Mouse (Mus musculus): Measurements from ENCODE around the gene Cyp2d34. TPM values are rescaled to one million over a fixed set of nuclear protein-coding genes. Genes with fewer than 3 reads are reported as not detected.

Cyp2d34 gene
- polyA plus RNA-seq, 1 experiment, result not detected

DNA sequence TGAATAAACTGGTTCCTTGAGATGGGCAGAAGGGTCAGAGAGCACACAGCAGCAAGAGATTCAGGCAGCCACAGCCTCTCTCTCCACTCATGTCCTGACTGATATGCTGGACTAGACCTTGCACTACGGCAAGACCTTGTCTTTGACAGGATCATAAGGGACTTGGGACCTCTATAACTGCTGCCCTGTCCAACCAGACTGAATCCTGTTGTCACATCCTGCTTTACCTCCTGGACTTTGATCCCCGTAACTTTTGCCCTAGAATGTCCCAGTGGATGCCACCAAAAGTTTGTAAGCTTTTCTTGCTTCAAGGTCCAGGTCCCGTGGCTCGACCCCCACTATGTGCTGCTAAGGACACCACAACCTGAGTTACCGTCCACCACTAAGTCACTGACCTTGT lies 20.6 kb upstream of the Cyp2d34 start:
- Histone ChIP-seq H3K4me3 (ENCODE audit: low read depth, low read length) (no peak overlapping the region), H3K9ac (ENCODE audit: low read depth, poor library complexity, severe bottlenecking) (no peak overlapping the region), H3K27me3 (ENCODE audit: control insufficient read depth, insufficient read depth, low read length, poor library complexity, severe bottlenecking) (no peaks in the 10 kb centered on the region), H3K27ac (ENCODE audit: insufficient read depth, low read length) (no peak overlapping the region), H3K4me1 (ENCODE audit: control insufficient read depth, insufficient read depth, low read length) (no peaks in the 10 kb centered on the region), H3K36me3 (ENCODE audit: control insufficient read depth, insufficient read depth, low read length, poor library complexity, severe bottlenecking) (no peaks in the 10 kb centered on the region), H3K9me3 (replicated peaks; ENCODE audit: control insufficient read depth, insufficient read depth, low read length, poor library complexity, severe bottlenecking) (no peaks in the 10 kb centered on the region)
- TF ChIP-seq POLR2A (IDR thresholded peaks at IDR 0.05; ENCODE audit: insufficient read depth, low read length) (no peak), EP300 (IDR thresholded peaks at IDR 0.05; ENCODE audit: insufficient read depth, low read depth, low read length) (no peak), CTCF (IDR thresholded peaks at IDR 0.05; ENCODE audit: low read depth, low read length) (no peak)

DNA sequence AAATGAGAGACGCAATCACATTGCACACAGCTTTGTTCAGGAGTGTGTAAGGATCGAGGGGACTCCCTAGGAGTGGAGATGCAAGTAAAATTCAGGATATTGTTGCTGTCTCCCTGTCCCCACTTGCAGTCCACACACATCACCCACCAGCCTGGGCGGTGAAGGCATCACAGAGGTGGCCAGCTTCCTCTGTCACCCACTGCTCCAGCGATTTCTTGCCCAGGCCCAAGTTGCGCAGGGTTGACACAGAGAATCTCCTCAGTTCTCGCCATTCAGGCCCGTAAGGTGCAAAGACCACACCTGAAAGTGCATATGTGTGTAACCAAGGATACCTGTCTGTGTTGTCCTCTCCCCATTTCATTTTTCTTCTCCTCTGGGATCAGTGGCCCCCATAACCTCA lies 19.5 kb upstream of the Cyp2d34 start:
- no peaks in the 10 kb centered on the region for H3K4me1 ChIP-seq (ENCODE audit: control insufficient read depth, insufficient read depth, low read length)

DNA sequence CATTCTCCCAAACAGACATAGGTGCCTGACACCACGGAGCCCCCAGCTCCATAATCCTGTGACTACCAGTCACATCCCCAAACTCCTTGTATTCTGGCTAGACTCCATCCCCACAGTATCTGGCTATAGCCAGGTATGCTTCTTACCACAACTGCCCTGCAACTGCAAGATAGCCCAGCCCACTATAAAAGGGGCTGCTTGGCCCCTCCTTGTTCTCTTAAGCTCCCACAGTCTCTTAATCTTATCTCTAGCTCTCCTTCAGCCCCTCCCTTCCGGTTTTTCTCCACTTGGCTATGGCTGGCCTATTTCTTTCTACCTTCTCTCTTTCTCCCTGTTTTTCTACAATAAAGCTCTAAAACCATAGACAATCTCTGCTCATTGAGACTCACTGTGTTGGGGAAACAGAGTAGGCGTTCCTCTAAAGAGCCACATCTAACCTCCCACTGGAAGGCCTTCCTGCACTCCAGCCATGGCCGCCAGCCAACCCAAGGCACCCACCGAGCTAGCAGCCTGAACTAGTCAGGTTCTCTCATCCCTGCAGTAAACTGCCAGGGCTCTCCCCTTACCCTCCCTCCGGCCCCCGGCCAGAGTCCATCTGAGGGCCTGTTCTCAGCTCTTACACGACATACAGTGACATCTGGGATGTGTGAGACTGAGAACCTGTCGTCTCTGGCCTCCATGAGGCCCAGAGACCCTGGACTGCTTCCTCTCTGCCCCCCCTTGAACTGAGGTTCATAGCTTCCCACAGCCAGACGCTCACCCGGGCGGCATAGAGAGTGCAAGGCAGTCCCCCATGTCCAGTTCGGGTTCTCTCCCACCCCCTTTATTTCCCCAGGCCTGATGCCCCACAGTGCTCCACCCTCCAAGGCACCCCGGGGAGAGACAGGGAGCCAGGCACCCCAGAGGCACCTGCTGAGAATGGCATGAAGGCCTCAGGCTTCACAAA lies 16.7 kb upstream of the Cyp2d34 start:
- Histone ChIP-seq H3K27me3 (ENCODE audit: control insufficient read depth, insufficient read depth, low read length, poor library complexity, severe bottlenecking) (no peaks in the 10 kb centered on the region), H3K4me1 (ENCODE audit: control insufficient read depth, insufficient read depth, low read length) (no peaks in the 10 kb centered on the region), H3K36me3 (ENCODE audit: control insufficient read depth, insufficient read depth, low read length, poor library complexity, severe bottlenecking) (no peaks in the 10 kb centered on the region), H3K9me3 (replicated peaks; ENCODE audit: control insufficient read depth, insufficient read depth, low read length, poor library complexity, severe bottlenecking) (no peaks in the 10 kb centered on the region), H3K9ac (ENCODE audit: low read depth, poor library complexity, severe bottlenecking) (no peak overlapping the region), H3K4me3 (ENCODE audit: low read depth, low read length) (no peak overlapping the region), H3K27ac (ENCODE audit: insufficient read depth, low read length) (no peak overlapping the region)
- no peak for TF ChIP-seq POLR2A (IDR thresholded peaks at IDR 0.05; ENCODE audit: insufficient read depth, low read length)

More for the DNA sequence above, 19.5 kb upstream of the Cyp2d34 start:
- H3K4me3 ChIP-seq (ENCODE audit: low read depth, low read length), result no peak overlapping the region
- no peaks in the 10 kb centered on the region for H3K27me3 ChIP-seq (ENCODE audit: control insufficient read depth, insufficient read depth, low read length, poor library complexity, severe bottlenecking)
- TF ChIP-seq CTCF (IDR thresholded peaks at IDR 0.05; ENCODE audit: low read depth, low read length) (no peak), EP300 (IDR thresholded peaks at IDR 0.05; ENCODE audit: insufficient read depth, low read depth, low read length) (no peak), POLR2A (IDR thresholded peaks at IDR 0.05; ENCODE audit: insufficient read depth, low read length) (no peak)
- no peak overlapping the region for H3K9ac ChIP-seq (ENCODE audit: low read depth, poor library complexity, severe bottlenecking)
- H3K9me3 ChIP-seq (replicated peaks; ENCODE audit: control insufficient read depth, insufficient read depth, low read length, poor library complexity, severe bottlenecking), result no peaks in the 10 kb centered on the region
- H3K27ac ChIP-seq (ENCODE audit: insufficient read depth, low read length), result no peak overlapping the region
- H3K36me3 ChIP-seq (ENCODE audit: control insufficient read depth, insufficient read depth, low read length, poor library complexity, severe bottlenecking), result no peaks in the 10 kb centered on the region

DNA sequence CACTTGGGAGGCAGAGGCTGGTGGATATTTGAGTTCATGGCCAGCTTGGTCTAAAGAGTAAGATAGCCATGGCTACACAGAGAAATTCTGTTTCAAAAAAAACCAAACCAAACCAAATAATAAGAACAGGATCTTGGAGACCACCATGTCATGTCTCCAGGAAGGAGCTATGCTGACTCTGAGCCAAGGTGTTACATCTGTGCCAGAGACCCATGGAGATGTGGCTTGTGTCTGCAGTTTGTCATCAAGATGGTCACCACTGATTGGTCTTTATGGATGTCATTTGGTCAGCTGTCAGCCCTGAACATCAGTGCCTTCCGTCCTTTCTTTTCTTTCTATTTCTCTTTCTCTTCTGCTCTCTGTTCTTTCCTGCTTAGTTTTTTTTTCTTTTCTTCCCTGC lies 14.2 kb upstream of the Cyp2d34 start:
- H3K4me3 ChIP-seq (ENCODE audit: low read depth, low read length), result no peak overlapping the region
- TF ChIP-seq CTCF (IDR thresholded peaks at IDR 0.05; ENCODE audit: low read depth, low read length), result no peak
- TF ChIP-seq POLR2A (IDR thresholded peaks at IDR 0.05; ENCODE audit: insufficient read depth, low read length), result no peak
- TF ChIP-seq EP300 (IDR thresholded peaks at IDR 0.05; ENCODE audit: insufficient read depth, low read depth, low read length), result no peak

DNA sequence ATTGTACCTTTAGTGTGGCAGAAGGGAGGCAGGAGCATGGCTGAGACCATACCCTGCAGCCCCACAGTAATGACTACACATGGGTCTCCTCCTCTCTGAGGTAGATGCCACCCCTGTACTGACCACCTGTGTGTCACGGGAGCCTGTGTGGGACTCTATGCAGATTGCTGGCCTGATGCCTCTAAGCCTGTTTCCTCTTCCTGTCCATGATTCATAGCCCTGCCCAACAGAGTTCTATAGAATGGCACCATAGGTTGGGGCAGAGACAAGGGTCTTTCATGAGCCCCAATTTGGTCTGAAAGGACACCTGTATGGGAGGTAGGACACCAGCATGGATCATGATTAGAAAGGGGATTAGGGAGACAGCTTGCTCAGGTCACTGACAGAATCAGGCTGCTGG lies 1.2 kb upstream of the Cyp2d34 start:
- no peak overlapping the region for H3K27ac ChIP-seq (ENCODE audit: insufficient read depth, low read length)
- no peaks in the 10 kb centered on the region for H3K4me1 ChIP-seq (ENCODE audit: control insufficient read depth, insufficient read depth, low read length)
- H3K27me3 ChIP-seq (ENCODE audit: control insufficient read depth, insufficient read depth, low read length, poor library complexity, severe bottlenecking), result no peaks in the 10 kb centered on the region
- no peaks in the 10 kb centered on the region for H3K36me3 ChIP-seq (ENCODE audit: control insufficient read depth, insufficient read depth, low read length, poor library complexity, severe bottlenecking)
- H3K4me3 ChIP-seq (ENCODE audit: low read depth, low read length), result no peak overlapping the region
- H3K9me3 ChIP-seq (replicated peaks; ENCODE audit: control insufficient read depth, insufficient read depth, low read length, poor library complexity, severe bottlenecking), result no peaks in the 10 kb centered on the region
- no peak overlapping the region for H3K9ac ChIP-seq (ENCODE audit: low read depth, poor library complexity, severe bottlenecking)
- TF ChIP-seq EP300 (IDR thresholded peaks at IDR 0.05; ENCODE audit: insufficient read depth, low read depth, low read length), result no peak
- no peak for TF ChIP-seq CTCF (IDR thresholded peaks at IDR 0.05; ENCODE audit: low read depth, low read length)
- TF ChIP-seq POLR2A (IDR thresholded peaks at IDR 0.05; ENCODE audit: insufficient read depth, low read length), result no peak

More for the DNA sequence above, 14.2 kb upstream of the Cyp2d34 start:
- no peak overlapping the region for H3K27ac ChIP-seq (ENCODE audit: insufficient read depth, low read length)
- H3K4me1 ChIP-seq (ENCODE audit: control insufficient read depth, insufficient read depth, low read length), result no peaks in the 10 kb centered on the region
- H3K36me3 ChIP-seq (ENCODE audit: control insufficient read depth, insufficient read depth, low read length, poor library complexity, severe bottlenecking), result no peaks in the 10 kb centered on the region
- H3K27me3 ChIP-seq (ENCODE audit: control insufficient read depth, insufficient read depth, low read length, poor library complexity, severe bottlenecking), result no peaks in the 10 kb centered on the region
- no peak overlapping the region for H3K9ac ChIP-seq (ENCODE audit: low read depth, poor library complexity, severe bottlenecking)
- H3K9me3 ChIP-seq (replicated peaks; ENCODE audit: control insufficient read depth, insufficient read depth, low read length, poor library complexity, severe bottlenecking), result no peaks in the 10 kb centered on the region

DNA sequence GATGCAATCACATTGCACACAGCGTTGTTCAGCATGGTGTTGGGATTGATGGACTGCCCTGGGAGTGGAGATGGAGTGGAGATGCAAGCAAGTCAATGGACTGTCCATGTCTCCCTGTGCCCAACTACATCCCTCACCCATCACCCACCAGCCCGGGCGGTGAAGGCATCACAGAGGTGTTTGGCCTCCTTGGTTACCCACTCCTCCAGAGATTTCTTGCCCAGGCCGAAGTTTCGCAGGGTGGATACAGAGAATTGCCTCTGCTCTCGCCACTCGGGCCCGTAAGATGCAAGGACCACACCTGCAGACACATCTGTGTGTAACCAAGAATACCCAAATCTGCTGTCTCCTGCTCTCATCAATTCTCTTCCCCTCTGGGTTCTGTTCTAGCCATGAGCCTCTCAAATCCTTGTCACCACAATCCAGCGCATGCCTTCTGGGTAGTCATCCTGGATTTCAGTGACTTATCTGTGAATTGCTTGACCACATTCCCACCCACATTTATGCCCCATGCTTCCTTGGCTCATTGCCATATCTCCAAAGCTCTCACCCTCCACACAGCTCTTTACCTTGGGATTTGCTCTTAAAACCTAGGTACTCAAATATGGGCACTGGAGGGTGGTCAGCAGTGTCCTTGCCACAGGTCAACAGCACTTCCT lies 2.3 kb downstream of the Cyp2d34 start:
- H3K4me3 ChIP-seq (ENCODE audit: low read depth, low read length), result no peak overlapping the region
- H3K27ac ChIP-seq (ENCODE audit: insufficient read depth, low read length), result no peak overlapping the region
- no peaks in the 10 kb centered on the region for H3K27me3 ChIP-seq (ENCODE audit: control insufficient read depth, insufficient read depth, low read length, poor library complexity, severe bottlenecking)
- no peaks in the 10 kb centered on the region for H3K36me3 ChIP-seq (ENCODE audit: control insufficient read depth, insufficient read depth, low read length, poor library complexity, severe bottlenecking)
- no peak overlapping the region for H3K9ac ChIP-seq (ENCODE audit: low read depth, poor library complexity, severe bottlenecking)
- H3K9me3 ChIP-seq (replicated peaks; ENCODE audit: control insufficient read depth, insufficient read depth, low read length, poor library complexity, severe bottlenecking), result no peaks in the 10 kb centered on the region
- H3K4me1 ChIP-seq (ENCODE audit: control insufficient read depth, insufficient read depth, low read length), result no peaks in the 10 kb centered on the region
- TF ChIP-seq EP300 (IDR thresholded peaks at IDR 0.05; ENCODE audit: insufficient read depth, low read depth, low read length) (no peak), CTCF (IDR thresholded peaks at IDR 0.05; ENCODE audit: low read depth, low read length) (no peak), POLR2A (IDR thresholded peaks at IDR 0.05; ENCODE audit: insufficient read depth, low read length) (no peak)

Data from ES-Bruce4 (cell line).